ENCODE assay signal across 16 mouse cellular contexts in the genomic region with DNA sequence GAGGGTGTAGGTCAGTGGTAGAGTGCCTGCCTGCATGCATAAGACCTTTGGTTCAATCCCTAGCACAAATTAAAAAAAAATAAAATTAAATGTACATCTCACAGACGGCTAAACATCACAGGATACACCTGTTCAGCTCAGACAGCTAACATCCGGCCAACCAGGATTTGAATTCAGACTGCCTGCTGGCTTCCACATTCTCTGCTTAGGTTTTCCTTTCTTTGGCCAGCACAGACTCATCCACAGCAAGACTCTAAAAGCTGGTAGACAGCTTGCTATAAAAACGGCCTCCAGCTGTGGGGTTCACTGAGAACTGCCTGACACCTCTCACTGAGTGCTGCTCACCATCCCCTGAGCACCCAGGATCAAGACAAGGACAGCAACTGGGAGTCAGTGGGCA.
DNase-seq lines count a peak whose midpoint lies in the region.
"Had no signal": no experiment of that assay in that cellular context is flagged by ENCODE, and none has a peak within 500 bp of the region (broad histone marks: within the 10 kb centered on the region; RNA-seq: fewer than 3 reads in every experiment).

No protein-coding gene starts in this region.

- peak; percentile 22 for DNase-seq in cerebellum, adult 9-11 months
- no peak for DNase-seq in cerebellum, postnatal 10 days
- DNase-seq in thymus, postnatal 14 days: peak; percentile 31
- no peak for DNase-seq in thymus, postnatal 36 days
- peak; percentile 39 for DNase-seq in naive thymus-derived CD4-positive, alpha-beta T cell, adult 2 months (ENCODE audit: low read depth)
- no peak for DNase-seq in frontal cortex, postnatal 10 days (ENCODE audit: low spot score in 2 of 2)
- no peak for DNase-seq in spleen, adult 18-20 months
- DNase-seq: adrenal gland, adult 8-10 months; adrenal gland, postnatal 25 days; cerebellum, adult 11-12 months; cerebellum, adult 8-10 months; cerebellum, postnatal 25 days; forebrain, postnatal 0 days; gastrocnemius, postnatal 10 days; gastrocnemius, postnatal 36 days; heart, adult 2 months had no signal

Comparison
In these comparisons a context has a peak if more than half of its experiments do, and no peak if none do; other contexts are left out.
1. DNase-seq: peak in cerebellum, adult 9-11 months (single experiment), thymus, postnatal 14 days (single experiment) and naive thymus-derived CD4-positive, alpha-beta T cell, adult 2 months (single experiment); none in cerebellum, postnatal 10 days (0 of 2), thymus, postnatal 36 days (0 of 2), frontal cortex, postnatal 10 days (0 of 2) and spleen, adult 18-20 months (0 of 2).